Mouse (Mus musculus) stomach, embryonic 16.5 days (tissue): ENCODE measurements around the gene Neurl4. TPM values are rescaled to one million over a fixed set of nuclear protein-coding genes. Genes with fewer than 3 reads are reported as not detected.

Experiments
- microRNA-seq: library from miRNA; unstranded; fragments of <30 nt; microRNA quantifications from one replicate; pipeline ENCODE4, GENCODE M21; 2016
- polyA plus RNA-seq: library from polyadenylated mRNA; unstranded; fragments of >200 nt; fragmentation: Nextera tagmentation; extraction: Ambion mirVana; gene quantifications from 2 replicates; pipeline ENCODE4 v1.2.1, GENCODE M21; 2015

Neurl4 gene
- polyA plus RNA-seq, 1 experiment from 2014 or later: 7.5 TPM

Small RNA genes lying within 50 kb of the gene (microRNA-seq; reads per million reads assigned to microRNA genes)
- not detected for gene Mir6924

Other genes starting within 250 kb of the Neurl4 start
- 7.7 and 7.9 TPM in 2 replicates for gene Sox15, start 245.8 kb upstream of the Neurl4 start, polyA plus RNA-seq
- gene Mpdu1, start 238.4 kb upstream of the Neurl4 start, polyA plus RNA-seq: 67.7 and 68.8 TPM in 2 replicates
- gene Cd68, start 234.9 kb upstream of the Neurl4 start, polyA plus RNA-seq: 18.9 and 19.6 TPM in 2 replicates
- gene Eif4a1, start 228.6 kb upstream of the Neurl4 start, polyA plus RNA-seq: 454 and 462 TPM in 2 replicates
- gene Senp3, start 219.0 kb upstream of the Neurl4 start, polyA plus RNA-seq: 66.3 and 68.5 TPM in 2 replicates
- 0.59 and 1.0 TPM in 2 replicates for gene Tnfsf13, start 215.3 kb upstream of the Neurl4 start, polyA plus RNA-seq
- 8.8 and 9.6 TPM in 2 replicates for gene Tnfsf12, start 205.2 kb upstream of the Neurl4 start, polyA plus RNA-seq
- 2.9 and 4.2 TPM in 2 replicates for gene Tnfsfm13, start 205.0 kb upstream of the Neurl4 start, polyA plus RNA-seq
- 17.7 and 20.6 TPM in 2 replicates for gene Polr2a, start 142.4 kb upstream of the Neurl4 start, polyA plus RNA-seq
- gene Slc35g3, start 139.1 kb upstream of the Neurl4 start, polyA plus RNA-seq: 0.17 TPM in 1 of 2 replicates, not detected in the other
- gene Zbtb4, start 135.2 kb upstream of the Neurl4 start, polyA plus RNA-seq: 3.4 TPM in 2 replicates
- gene Chrnb1, start 105.1 kb upstream of the Neurl4 start, polyA plus RNA-seq: 5.3 and 10.3 TPM in 2 replicates
- gene Fgf11, start 99.2 kb upstream of the Neurl4 start, polyA plus RNA-seq: 1.8 and 2.5 TPM in 2 replicates
- 14.2 and 15.0 TPM in 2 replicates for gene Tmem102, start 95.4 kb upstream of the Neurl4 start, polyA plus RNA-seq
- 0.03 TPM in 1 of 2 replicates, not detected in the other for gene Gm39566, start 85.8 kb upstream of the Neurl4 start, polyA plus RNA-seq
- not detected in 2 replicates for gene Spem2, start 82.6 kb upstream of the Neurl4 start, polyA plus RNA-seq
- not detected in 2 replicates for gene Spem1, start 78.9 kb upstream of the Neurl4 start, polyA plus RNA-seq
- gene Nlgn2, start 63.3 kb upstream of the Neurl4 start, polyA plus RNA-seq: 5.3 and 6.4 TPM in 2 replicates
- 377 and 401 TPM in 2 replicates for gene Tmem256, start 62.6 kb upstream of the Neurl4 start, polyA plus RNA-seq
- 85.1 and 98.5 TPM in 2 replicates for gene Plscr3, start 54.7 kb upstream of the Neurl4 start, polyA plus RNA-seq
- 15.3 and 19.1 TPM in 2 replicates for gene Tnk1, start 42.3 kb upstream of the Neurl4 start, polyA plus RNA-seq
- gene Tmem95, start 23.1 kb upstream of the Neurl4 start, polyA plus RNA-seq: not detected in 2 replicates
- 15.1 and 24.7 TPM in 2 replicates for gene Kctd11, start 19.7 kb upstream of the Neurl4 start, polyA plus RNA-seq
- 4.0 and 5.1 TPM in 2 replicates for gene Acap1, start 5.5 kb upstream of the Neurl4 start, polyA plus RNA-seq
- gene 2810408A11Rik, start 85 bp upstream of the Neurl4 start, polyA plus RNA-seq: 4.9 TPM in 2 replicates
- gene Gps2, start 12.8 kb downstream of the Neurl4 start, polyA plus RNA-seq: 61.6 and 63.4 TPM in 2 replicates
- 1,516 and 1,535 TPM in 2 replicates for gene Eif5a, start 20.9 kb downstream of the Neurl4 start, polyA plus RNA-seq
- 2.9 and 3.8 TPM in 2 replicates for gene Ybx2, start 34.7 kb downstream of the Neurl4 start, polyA plus RNA-seq
- gene Slc2a4, start 47.1 kb downstream of the Neurl4 start, polyA plus RNA-seq: 38.3 and 39.1 TPM in 2 replicates
- 397 and 438 TPM in 2 replicates for gene Cldn7, start 63.7 kb downstream of the Neurl4 start, polyA plus RNA-seq
- 17.5 and 17.7 TPM in 2 replicates for gene Ctdnep1, start 80.1 kb downstream of the Neurl4 start, polyA plus RNA-seq
- gene Elp5, start 81.4 kb downstream of the Neurl4 start, polyA plus RNA-seq: 102 and 103 TPM in 2 replicates
- 485 and 494 TPM in 2 replicates for gene Gabarap, start 90.1 kb downstream of the Neurl4 start, polyA plus RNA-seq
- gene Phf23, start 94.7 kb downstream of the Neurl4 start, polyA plus RNA-seq: 44.3 and 47.9 TPM in 2 replicates
- gene Dvl2, start 99.5 kb downstream of the Neurl4 start, polyA plus RNA-seq: 17.7 and 22.3 TPM in 2 replicates
- 115 and 119 TPM in 2 replicates for gene Acadvl, start 114.3 kb downstream of the Neurl4 start, polyA plus RNA-seq
- gene Dlg4, start 115.9 kb downstream of the Neurl4 start, polyA plus RNA-seq: 8.4 and 9.0 TPM in 2 replicates
- 0.31 TPM in 1 of 2 replicates, not detected in the other for gene Asgr1, start 153.0 kb downstream of the Neurl4 start, polyA plus RNA-seq
- 0.71 and 0.72 TPM in 2 replicates for gene Asgr2, start 191.6 kb downstream of the Neurl4 start, polyA plus RNA-seq
- 1.4 and 1.6 TPM in 2 replicates for gene Mgl2, start 229.3 kb downstream of the Neurl4 start, polyA plus RNA-seq